Mouse (Mus musculus): ENCODE results near the gene Zbed4. TPM values are rescaled to one million over a fixed set of nuclear protein-coding genes. Genes with fewer than 3 reads are reported as not detected.
A peak's percentile ranks its signal among the peaks of the same experiment; 100 is the strongest.
"Not testable (repeated sequence)": the region's sequence is repeated elsewhere in the genome, so short reads cannot be mapped to it uniquely, and the experiment has no call there.

Zbed4 gene
- polyA plus RNA-seq, 1 experiment from 2014 or later: 3.6 TPM

DNA sequence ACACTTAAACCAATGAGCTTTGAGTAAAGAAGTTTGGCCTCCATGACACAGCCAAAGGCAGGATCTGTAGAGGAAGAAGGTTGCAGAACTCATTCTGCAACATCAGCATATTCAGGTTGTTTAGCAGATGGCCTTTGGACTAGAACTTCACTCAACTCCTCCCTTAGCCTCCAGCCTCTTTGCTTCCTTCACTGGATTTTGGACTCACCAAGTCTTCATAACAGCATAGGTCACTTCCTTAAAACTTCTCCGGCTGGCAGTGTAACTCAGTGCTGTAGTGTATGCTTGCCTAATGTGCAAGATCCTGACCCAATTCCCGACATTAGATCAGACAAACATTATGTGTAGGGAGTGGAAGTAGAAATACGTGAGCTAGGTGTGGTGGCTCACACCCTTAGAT lies 6.1 kb upstream of the Zbed4 start:
- ATAC-seq: peak; percentile 31
- Histone ChIP-seq H3K36me3 (replicated peaks; ENCODE audit: insufficient read depth, low read length) (no peaks in the 10 kb centered on the region), H3K4me1 (ENCODE audit: insufficient read depth) (peaks cover 11% of the 10 kb centered on the region), H3K4me2 (ENCODE audit: low read depth, low read length) (no peak overlapping the region), H3K27ac (ENCODE audit: low read depth) (no peak overlapping the region), H3K9ac (replicated peaks) (no peak overlapping the region), H3K4me3 (ENCODE audit: low read depth, low read length) (no peak overlapping the region), H3K9me3 (ENCODE audit: low read length) (no peaks in the 10 kb centered on the region), H3K27me3 (ENCODE audit: insufficient read depth, low read length) (no peaks in the 10 kb centered on the region)
- 64% methylated on average over 3 of the region's 3 CpGs for WGBS (ENCODE audit: insufficient replicate concordance)
- DNase-seq: no peak
- TF ChIP-seq EP300 (IDR thresholded peaks at IDR 0.05; ENCODE audit: low read depth) (no peak), CTCF (IDR thresholded peaks at IDR 0.05; ENCODE audit: low read depth) (no peak)

DNA sequence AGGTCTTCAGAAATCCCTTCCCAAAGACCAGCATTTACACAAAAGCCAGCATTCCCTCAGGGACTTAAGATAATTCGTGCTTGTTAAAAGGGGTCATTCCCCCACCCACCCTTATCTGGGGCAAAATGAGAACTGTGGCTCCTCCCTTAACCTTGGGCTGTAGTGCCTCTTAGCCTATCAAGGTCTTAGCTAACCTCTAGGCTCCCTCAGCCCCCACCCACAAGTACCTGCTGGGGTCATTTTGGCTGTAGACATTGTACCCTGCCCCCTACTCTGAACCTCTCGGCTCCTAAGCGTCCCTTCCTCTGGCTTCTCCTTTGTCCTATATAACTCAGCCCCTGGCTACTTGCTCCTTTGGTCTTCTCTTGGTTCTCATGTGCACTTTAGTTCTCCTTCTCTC lies 5.5 kb upstream of the Zbed4 start:
- ATAC-seq (no peak), DNase-seq (no peak)
- Histone ChIP-seq H3K9me3 (ENCODE audit: low read length) (no peaks in the 10 kb centered on the region), H3K9ac (replicated peaks) (no peak overlapping the region), H3K27ac (ENCODE audit: low read depth) (no peak overlapping the region), H3K4me2 (ENCODE audit: low read depth, low read length) (no peak overlapping the region), H3K36me3 (replicated peaks; ENCODE audit: insufficient read depth, low read length) (no peaks in the 10 kb centered on the region), H3K27me3 (ENCODE audit: insufficient read depth, low read length) (no peaks in the 10 kb centered on the region), H3K4me3 (ENCODE audit: low read depth, low read length) (no peak overlapping the region), H3K4me1 (ENCODE audit: insufficient read depth) (peaks cover 17% of the 10 kb centered on the region)
- TF ChIP-seq CTCF (IDR thresholded peaks at IDR 0.05; ENCODE audit: low read depth) (no peak), EP300 (IDR thresholded peaks at IDR 0.05; ENCODE audit: low read depth) (no peak)
- 67% methylated on average over 3 of the region's 3 CpGs for WGBS (ENCODE audit: insufficient replicate concordance)

GRCm38 (mm10) chr15:88749617-88750016 lies 1.8 kb upstream of the Zbed4 start:
- DNase-seq; H3K27me3 ChIP-seq (ENCODE audit: insufficient read depth, low read length); H3K4me3 ChIP-seq (ENCODE audit: low read depth, low read length); H3K36me3 ChIP-seq (replicated peaks; ENCODE audit: insufficient read depth, low read length); H3K9ac ChIP-seq (replicated peaks); H3K27ac ChIP-seq (ENCODE audit: low read depth); H3K4me2 ChIP-seq (ENCODE audit: low read depth, low read length); ATAC-seq; H3K9me3 ChIP-seq (ENCODE audit: low read length): not testable (repeated sequence)
- 80% methylated on average over 8 of the region's 8 CpGs for WGBS (ENCODE audit: insufficient replicate concordance)
- H3K4me1 ChIP-seq (ENCODE audit: insufficient read depth): peaks cover 28% of the 10 kb centered on the region

GRCm38 (mm10) chr15:88750032-88750431 lies 1.4 kb upstream of the Zbed4 start:
- TF ChIP-seq CTCF (IDR thresholded peaks at IDR 0.05; ENCODE audit: low read depth) (no peak), EP300 (IDR thresholded peaks at IDR 0.05; ENCODE audit: low read depth) (no peak)
- ATAC-seq (no peak), DNase-seq (no peak)
- peaks cover 3% of the 10 kb centered on the region; the same call in 1 of the 2 replicates for H3K36me3 ChIP-seq (replicated peaks; ENCODE audit: insufficient read depth, low read length)
- peak overlapping the region; percentile 92; the same call in 1 of the 2 replicates for H3K27ac ChIP-seq (ENCODE audit: low read depth)
- peaks cover 28% of the 10 kb centered on the region for H3K4me1 ChIP-seq (ENCODE audit: insufficient read depth)
- no peaks in the 10 kb centered on the region for H3K27me3 ChIP-seq (ENCODE audit: insufficient read depth, low read length)
- H3K4me3 ChIP-seq (ENCODE audit: low read depth, low read length): no peak overlapping the region
- no peak overlapping the region for H3K9ac ChIP-seq (replicated peaks)
- H3K4me2 ChIP-seq (ENCODE audit: low read depth, low read length): 0 out of 2 replicates have a peak overlapping the region, but pooled peaks have one; percentile 94
- 69% methylated on average over 10 of the region's 10 CpGs for WGBS (ENCODE audit: insufficient replicate concordance)
- no peaks in the 10 kb centered on the region for H3K9me3 ChIP-seq (ENCODE audit: low read length)

GRCm38 (mm10) chr15:88750677-88751563 lies 540 bp upstream of the Zbed4 start:
- Histone ChIP-seq H3K27ac (ENCODE audit: low read depth) (peak overlapping the region; percentile 92), H3K27me3 (ENCODE audit: insufficient read depth, low read length) (no peaks in the 10 kb centered on the region), H3K4me3 (ENCODE audit: low read depth, low read length) (peak overlapping the region; percentile 85), H3K36me3 (replicated peaks; ENCODE audit: insufficient read depth, low read length) (peaks cover 6% of the 10 kb centered on the region; the same call in 1 of the 2 replicates), H3K9me3 (ENCODE audit: low read length) (no peaks in the 10 kb centered on the region), H3K4me1 (ENCODE audit: insufficient read depth) (peaks cover 27% of the 10 kb centered on the region), H3K9ac (replicated peaks) (peak overlapping the region; percentile 65), H3K4me2 (ENCODE audit: low read depth, low read length) (peak overlapping the region; percentile 94)
- DNase-seq (peak; percentile 98), ATAC-seq (peak; percentile 95)
- no peak for TF ChIP-seq EP300 (IDR thresholded peaks at IDR 0.05; ENCODE audit: low read depth)
- TF ChIP-seq CTCF (IDR thresholded peaks at IDR 0.05; ENCODE audit: low read depth): no peak
- 4% methylated on average over 52 of the region's 54 CpGs for WGBS (ENCODE audit: insufficient replicate concordance)

DNA sequence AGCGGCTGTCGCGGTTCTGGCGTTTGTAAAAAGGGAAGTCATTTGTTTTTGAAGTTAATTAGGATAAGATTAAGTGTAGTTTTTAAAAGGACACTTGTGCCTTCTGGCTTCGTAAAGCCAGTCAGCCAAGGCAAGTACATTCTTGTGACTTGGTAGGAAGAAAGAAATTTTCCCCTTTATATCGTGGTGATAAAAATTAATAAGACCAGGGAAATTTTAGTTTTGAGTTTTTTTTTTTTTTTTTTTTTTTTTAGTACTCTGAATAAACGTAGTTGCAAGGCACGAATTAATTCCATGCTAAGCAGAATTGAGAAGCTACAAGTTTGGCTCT lies 908 bp downstream of the Zbed4 start:
- no peak for ATAC-seq
- under 1% methylated on average over 8 of the region's 8 CpGs for WGBS (ENCODE audit: insufficient replicate concordance)

More for the DNA sequence above, 908 bp downstream of the Zbed4 start:
- H3K9ac ChIP-seq (replicated peaks): peak overlapping the region; percentile 83
- peak overlapping the region; percentile 94 for H3K4me2 ChIP-seq (ENCODE audit: low read depth, low read length)
- no peak for DNase-seq
- peaks cover 24% of the 10 kb centered on the region for H3K4me1 ChIP-seq (ENCODE audit: insufficient read depth)
- H3K36me3 ChIP-seq (replicated peaks; ENCODE audit: insufficient read depth, low read length): peaks cover 6% of the 10 kb centered on the region; the same call in 1 of the 2 replicates
- TF ChIP-seq EP300 (IDR thresholded peaks at IDR 0.05; ENCODE audit: low read depth) (no peak), CTCF (IDR thresholded peaks at IDR 0.05; ENCODE audit: low read depth) (no peak)
- no peaks in the 10 kb centered on the region for H3K27me3 ChIP-seq (ENCODE audit: insufficient read depth, low read length)
- H3K27ac ChIP-seq (ENCODE audit: low read depth): peak overlapping the region; percentile 92
- H3K9me3 ChIP-seq (ENCODE audit: low read length): no peaks in the 10 kb centered on the region
- peak overlapping the region; percentile 85 for H3K4me3 ChIP-seq (ENCODE audit: low read depth, low read length)
